Mouse (Mus musculus) adrenal gland, adult 18-20 months (tissue): ENCODE data around the gene Lpcat2b. TPM values are rescaled to one million over a fixed set of nuclear protein-coding genes. Genes with fewer than 3 reads are reported as not detected.

Source experiments
- DNase-seq, 2 experiments: peaks; one replicate each; pipeline ENCODE4 v3.0.0; 2021 to 2022; ENCODE audit warnings: low spot score in 2 of 2
- total RNA-seq, 2 experiments: library from RNA; stranded (reverse); gene quantifications; 1 replicate in 1 of 2; 2 replicates in 1 of 2; pipeline ENCODE4 v1.2.3; 2021

Gene Lpcat2b
- total RNA-seq, 2 experiments from 2014 or later: not detected

DNA sequence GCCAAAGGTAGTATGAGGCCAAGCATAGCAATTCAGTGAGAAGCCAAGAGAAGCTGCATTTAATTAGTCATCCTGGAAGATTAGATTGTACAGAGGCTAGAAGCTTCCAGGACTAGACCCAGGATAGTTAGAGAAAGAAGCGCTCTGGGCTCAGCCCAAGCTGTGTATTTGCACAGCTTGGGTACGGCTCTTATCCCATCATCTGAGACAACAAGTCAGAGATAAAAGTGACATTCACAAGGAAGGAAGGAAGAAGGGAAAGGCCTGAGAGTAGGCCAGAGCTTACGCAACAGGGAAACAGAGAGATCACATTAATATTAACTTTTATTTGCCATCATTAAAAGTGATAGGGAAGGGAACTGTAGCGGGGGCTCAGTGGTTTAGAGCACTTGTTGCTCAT lies 16.6 kb downstream of the Lpcat2b start:
- no peak for DNase-seq

DNA sequence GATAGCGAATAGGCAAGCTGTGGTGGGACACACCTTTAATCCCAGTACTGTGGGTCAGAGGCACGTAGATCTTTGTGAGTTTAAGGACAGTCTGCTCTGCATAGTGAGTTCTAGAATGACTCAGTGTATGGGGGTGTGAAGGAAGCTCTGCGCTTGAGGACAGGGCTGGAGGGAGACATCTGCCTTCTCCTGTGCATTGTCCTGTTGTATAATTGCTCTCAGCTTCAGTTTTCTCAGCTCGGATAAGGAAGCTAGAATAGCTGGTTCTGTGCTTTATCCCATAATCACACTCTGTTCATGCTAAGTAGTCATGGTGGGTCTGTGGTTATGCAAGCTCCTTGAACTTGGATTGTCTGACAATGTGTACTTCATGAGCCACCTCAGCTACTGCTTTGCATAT lies 17.4 kb downstream of the Lpcat2b start:
- no peak for DNase-seq

DNA sequence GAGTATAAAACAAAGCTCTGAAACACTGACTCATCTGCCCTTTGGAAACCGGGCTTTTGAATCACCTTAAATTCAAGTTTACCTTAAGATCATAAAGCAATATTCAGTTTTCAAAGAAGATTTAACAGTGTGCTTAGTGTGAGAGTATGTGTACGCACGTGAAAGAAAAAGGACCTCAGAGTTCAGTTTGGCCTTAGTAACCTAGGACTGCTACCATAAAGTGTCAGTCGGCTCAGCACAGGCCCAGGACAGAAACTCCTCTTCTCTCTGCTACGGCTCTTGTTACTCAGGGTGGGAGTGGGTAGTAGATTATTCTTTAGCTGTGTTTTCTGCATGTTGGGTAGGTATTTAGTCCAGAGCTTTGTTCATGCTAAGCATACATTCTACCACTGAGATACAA lies 18.3 kb downstream of the Lpcat2b start:
- no peak for DNase-seq

DNA sequence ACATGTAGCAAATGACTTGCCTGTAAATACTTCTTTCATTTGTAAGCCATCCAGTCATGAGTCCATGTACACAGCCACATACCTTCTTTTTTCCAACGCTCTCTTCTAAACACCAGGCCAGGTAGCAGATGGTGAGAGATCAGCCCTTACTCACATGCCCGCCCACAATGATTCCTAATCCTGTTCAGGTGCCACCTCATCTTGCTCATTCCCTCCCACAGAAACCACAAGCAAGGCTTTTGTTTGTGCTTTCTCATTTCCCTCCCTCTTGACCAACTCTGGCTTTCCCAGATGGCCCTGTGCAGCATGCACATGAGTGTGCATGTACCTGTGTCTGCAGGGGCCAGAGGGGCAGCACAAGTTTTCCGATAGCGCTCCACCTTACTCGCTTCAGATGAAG lies 18.9 kb downstream of the Lpcat2b start:
- no peak for DNase-seq

DNA sequence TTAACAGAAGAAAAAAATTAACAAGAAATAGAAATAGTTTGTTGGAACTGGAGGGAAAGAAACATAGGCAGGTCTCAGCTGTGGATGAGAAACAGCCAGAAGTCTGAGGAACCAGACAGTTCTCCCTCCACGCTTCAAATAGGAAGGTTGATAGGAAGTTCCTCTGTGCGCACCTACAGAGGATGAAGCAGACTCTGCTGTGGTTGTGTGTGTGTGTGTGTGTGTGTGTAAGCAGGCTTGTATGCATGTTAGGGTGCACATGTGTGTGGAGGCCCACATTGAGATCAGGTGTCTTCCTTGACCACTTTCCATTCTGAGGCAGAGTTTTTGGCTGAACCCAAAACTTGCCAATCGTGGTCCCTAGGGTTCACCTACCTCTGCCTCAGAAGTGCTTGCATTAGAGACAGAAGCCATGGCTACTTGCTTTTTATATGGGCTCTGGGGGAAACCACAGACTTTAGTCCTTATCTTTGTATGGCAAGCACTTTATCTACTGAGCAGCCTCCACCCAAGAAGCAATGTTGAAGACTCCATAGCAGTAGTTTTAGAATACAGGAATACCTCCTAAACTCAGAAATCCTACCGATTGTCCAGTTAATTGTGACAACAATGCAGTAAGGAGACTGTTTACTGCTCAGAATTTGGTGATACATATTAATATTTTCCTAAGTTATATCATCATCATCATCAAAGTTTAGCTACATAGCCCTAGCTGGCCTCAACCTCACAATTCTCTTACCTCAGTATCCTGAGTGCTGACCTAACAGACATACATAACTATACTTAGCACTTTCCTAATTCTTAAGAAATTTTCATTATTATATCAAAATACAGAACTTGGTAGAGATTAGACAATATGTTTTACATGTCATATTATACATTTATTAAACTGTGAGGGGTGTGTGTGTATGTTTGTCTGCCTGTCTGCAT lies 31.1 kb downstream of the Lpcat2b start:
- no peak for DNase-seq

DNA sequence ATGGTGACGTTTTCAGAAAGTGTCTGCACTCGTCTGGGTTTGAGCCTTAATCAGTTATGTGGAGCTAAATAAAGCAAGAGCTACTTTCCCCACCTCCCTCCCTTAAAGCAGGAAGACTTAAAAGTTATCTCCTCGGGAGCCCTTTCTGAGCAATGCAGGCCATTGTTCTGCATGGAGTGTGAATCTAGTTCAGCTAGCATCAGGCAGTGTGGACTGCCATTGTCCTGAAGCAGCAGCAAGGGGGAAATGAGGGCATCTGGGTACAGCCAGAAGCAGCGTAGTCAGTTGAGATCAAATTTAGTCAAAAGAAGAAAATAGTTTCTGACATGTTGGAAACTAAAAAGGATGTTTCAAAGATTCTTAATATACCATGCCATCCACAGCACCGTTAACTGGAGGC lies 35.2 kb downstream of the Lpcat2b start:
- no peak for DNase-seq

DNA sequence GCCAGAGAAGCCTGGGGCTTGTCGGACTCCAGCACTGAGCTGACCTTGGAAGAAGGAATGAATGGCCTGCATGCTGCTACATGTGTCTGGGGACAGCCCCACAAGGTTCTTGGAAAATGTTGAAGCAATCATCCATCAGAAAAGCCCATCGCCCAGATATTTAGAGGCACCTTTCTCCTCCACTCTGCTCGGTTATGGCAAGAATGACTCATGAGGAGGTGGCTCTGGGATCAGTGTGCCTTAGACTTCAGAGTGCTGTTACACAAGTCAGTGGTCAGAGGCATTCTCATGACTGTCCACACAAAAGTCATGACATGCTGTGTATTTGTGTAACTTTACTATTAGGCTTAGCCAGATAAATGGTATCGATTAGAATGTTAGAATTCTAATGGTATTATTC lies 35.7 kb downstream of the Lpcat2b start:
- no peak for DNase-seq

DNA sequence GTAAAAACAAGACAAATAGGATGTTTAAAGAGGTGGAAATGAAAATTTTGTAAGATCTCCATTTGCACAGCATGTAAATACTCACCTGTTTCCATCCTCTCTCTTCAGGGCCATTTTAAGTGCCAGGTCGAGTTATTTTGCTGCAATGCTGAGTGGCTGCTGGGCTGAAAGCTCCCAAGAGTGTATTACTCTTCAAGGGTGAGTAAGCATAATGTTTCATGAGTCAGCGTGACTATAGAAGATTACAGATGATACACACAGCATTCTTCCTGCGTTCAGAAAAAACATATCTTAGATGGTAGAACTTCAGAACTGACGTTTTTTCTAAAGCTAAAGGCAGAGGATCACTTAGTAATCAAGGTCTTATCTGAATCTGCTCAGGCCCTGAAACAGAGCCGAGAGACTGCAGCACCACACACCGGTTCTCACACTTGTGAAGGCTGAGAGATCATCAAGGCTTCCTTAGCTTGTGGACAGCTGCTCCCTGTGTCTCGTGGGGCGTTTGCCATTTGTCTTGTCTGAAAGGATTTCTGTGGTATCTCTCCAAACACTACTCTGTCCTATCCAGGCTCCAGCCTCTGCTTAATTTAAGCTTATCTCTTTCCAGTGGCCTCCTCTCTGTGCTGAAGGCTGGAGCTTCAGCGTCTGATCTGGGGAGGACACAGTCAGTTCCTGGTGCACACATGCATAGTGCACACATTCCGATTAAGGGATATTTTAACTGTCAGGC lies 39.4 kb downstream of the Lpcat2b start:
- DNase-seq: no peak

DNA sequence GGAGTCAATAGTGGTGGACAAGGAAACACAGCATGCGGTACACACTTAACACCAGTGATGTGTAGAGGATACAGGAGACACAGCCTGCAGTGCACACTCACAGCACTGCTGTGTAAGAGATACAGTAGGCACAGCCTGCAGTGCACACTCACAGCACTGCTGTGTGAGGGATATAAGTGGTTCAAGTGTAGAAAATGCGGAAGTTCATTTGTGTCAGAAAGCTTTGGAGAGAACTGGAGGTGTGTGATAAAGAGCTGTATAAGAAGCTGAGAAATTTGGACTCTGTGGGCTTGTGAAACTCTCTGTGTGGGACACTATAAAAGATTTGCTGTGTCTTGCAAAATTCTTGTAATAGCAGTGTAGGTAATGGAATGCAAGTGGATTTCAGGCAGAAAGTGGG lies 48.8 kb downstream of the Lpcat2b start:
- DNase-seq: no peak

Other genes starting within 250 kb of the Lpcat2b start
- gene Tgfbr3, start 141.9 kb upstream of the Lpcat2b start, total RNA-seq: 100 to 1,000 TPM in 1 of 2 experiments, 10 to 100 TPM in 1; 91.0 to 172 TPM
- 1 to 10 TPM; 2.1 to 2.5 TPM for gene Brdt, start 100.4 kb upstream of the Lpcat2b start, total RNA-seq
- 1 to 10 TPM; 1.0 to 1.2 TPM for gene Ephx4, start 28.8 kb upstream of the Lpcat2b start, total RNA-seq
- 1 to 10 TPM; 4.9 to 5.6 TPM for gene Btbd8, start 6.4 kb downstream of the Lpcat2b start, total RNA-seq
- not detected for gene Gm42669, start 76.1 kb downstream of the Lpcat2b start, total RNA-seq
- not detected for gene 1700028K03Rik, start 103.2 kb downstream of the Lpcat2b start, total RNA-seq
- gene Rpap2, start 165.8 kb downstream of the Lpcat2b start, total RNA-seq: 10 to 100 TPM; 12.1 to 14.1 TPM
- gene Glmn, start 166.3 kb downstream of the Lpcat2b start, total RNA-seq: 1 to 10 TPM; 5.2 to 6.7 TPM